Mouse (Mus musculus) cerebellum, postnatal 25 days (tissue): ENCODE results near the gene Vwa5b1.
A peak's percentile ranks its signal among the peaks of the same experiment; 100 is the strongest.

ENCODE experiments used
- DNase-seq, 2 experiments: peaks; one replicate each; pipeline ENCODE4 v3.0.0; 2021; ENCODE audit warnings: mixed read lengths in 2 of 2

The Vwa5b1 gene

DNA sequence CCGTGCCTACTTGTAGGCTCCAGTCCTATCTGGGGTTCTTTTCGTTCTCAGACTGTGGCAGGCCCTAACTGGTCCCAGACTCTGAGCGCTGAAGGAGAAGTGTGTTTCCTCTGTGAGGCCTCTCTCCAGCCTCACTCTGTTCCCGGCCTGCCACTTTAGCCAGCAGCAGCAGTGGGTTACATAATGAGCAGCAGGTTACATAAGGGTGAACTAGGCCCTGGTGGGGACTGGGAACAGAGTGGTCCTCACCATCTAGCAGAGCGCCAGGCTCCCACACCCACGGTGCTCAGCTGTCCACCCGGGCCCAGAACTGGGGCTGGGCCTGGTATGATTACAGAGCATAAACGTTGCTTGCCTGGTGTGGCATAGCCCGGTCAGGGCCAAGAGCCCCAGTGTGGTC lies 110.9 kb downstream of the Vwa5b1 start:
- DNase-seq, result peak; percentile 35 to 39

DNA sequence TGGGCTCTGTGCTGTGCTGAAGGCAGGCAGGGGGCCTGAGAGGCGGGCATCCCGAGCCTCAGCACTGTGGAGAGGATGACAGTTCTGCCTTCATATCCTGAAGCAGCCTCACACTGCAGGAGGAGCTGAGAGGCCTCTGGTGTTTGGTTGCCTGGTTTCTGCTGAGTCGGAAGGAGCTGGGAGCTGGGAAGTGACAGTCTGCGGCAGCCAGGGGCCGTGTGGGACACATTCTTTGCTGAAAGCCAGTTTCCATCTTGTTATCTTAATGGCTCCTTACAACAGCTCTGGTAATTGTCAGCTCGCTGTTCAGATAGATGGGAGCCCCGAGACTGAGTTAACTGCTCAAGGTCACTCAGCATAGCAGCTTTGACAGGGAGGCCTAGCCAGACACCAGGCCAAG lies 111.9 kb downstream of the Vwa5b1 start:
- DNase-seq, result no peak

DNA sequence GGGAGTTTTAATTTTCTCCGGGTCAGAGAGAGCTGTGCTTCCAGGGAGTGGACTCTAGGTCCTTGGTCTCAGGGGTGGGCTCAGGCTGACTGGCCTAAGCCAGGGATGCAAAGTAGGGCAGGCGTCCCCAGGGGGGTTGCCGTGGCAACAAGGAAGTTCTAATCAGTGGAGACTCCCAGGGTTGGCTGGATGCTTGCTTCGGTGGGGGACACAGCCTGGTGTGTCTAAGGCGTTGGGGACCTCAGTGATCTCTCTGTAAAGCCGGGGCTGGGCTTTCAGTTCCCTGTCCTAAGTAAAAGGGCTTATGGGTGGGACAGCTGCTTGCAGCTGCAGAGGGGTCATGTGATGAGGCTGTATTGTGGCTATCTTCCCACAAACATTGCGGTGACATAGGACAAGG lies 113.4 kb downstream of the Vwa5b1 start:
- DNase-seq, result peak in 1 of 2 experiments; percentile 44

DNA sequence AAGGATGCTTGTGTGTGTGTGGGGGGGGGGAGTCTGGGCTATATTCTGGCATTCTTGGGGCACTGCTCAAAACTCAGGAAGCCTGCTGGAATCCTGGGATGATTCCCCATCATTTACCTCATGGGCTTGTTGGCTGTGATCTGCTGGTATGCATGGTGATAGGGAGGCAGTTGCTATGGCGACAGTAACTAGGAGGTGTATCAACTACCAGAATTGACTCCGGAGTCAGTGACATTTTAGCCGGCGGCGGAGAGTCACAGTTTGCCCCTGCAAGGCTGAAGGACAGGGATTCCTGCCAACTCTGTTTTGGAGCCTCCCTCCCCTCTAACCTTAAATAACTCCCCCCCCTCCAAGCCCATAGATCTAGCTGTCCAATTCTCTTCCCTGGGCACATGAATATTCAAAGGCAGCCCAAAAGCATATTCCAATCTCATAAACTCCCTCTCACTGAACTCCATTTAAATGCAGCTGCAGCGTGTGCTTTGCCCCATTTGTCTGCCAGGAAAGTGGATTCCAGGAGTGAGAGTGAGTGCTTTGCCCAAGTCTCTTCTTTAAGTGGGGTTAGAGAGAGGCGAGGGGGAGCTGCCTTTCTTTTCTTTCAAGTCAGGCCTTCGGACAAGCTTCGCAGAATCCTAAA lies 118.4 kb downstream of the Vwa5b1 start:
- DNase-seq, result no peak

DNA sequence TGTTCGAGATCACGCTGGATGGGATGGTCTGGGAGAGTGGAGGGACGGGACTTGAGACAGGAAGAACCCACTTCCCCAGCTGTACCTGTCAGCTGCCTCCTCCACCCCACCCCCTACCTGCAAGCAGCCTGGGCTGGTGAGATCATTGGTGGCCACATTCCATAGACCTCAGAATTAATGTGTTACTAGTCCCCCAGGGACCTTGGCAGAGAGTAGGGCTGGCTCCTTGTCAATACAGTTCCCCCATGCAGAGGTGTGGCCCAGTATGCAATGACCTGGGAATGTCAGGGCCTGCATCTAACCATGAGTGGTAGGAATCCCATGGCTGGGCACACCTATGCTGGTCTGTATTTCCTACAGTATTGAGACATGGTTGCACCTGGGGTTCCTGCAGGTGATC lies 119.2 kb downstream of the Vwa5b1 start:
- DNase-seq, result no peak
